Comparison of ENCODE assay signal across 9 mouse cellular contexts in genomic region chr14:78776659-78777058, GRCm38 (mm10). TPM values are rescaled to one million over a fixed set of nuclear protein-coding genes. Genes with fewer than 3 reads are reported as not detected.
A peak's percentile ranks its signal among the peaks of the same experiment; 100 is the strongest.
DNase-seq lines count a peak whose midpoint lies in the region; ATAC-seq and TF ChIP-seq lines count a peak whose summit lies in the region.
"Had no signal": no experiment of that assay in that cellular context is flagged by ENCODE, and none has a peak within 500 bp of the region (broad histone marks: within the 10 kb centered on the region; RNA-seq: fewer than 3 reads in every experiment).

No protein-coding gene starts in this region.

- H3K4me1 ChIP-seq in intestine, embryonic 14.5 days (replicated peaks; ENCODE audit: control insufficient read depth, insufficient read depth, low read length), result no peaks in the 10 kb centered on the region
- no peaks in the 10 kb centered on the region for H3K4me1 ChIP-seq in intestine, postnatal 0 days (replicated peaks; ENCODE audit: control insufficient read depth, insufficient read depth, low read length)
- H3K4me1 ChIP-seq in embryonic facial prominence, embryonic 14.5 days (ENCODE audit: control insufficient read depth, insufficient read depth, low read length), result no peaks in the 10 kb centered on the region
- peaks cover 19% of the 10 kb centered on the region; the same call in 1 of the 2 replicates for H3K4me1 ChIP-seq in midbrain, embryonic 12.5 days

- no peak overlapping the region for H3K9ac ChIP-seq in intestine, embryonic 14.5 days (ENCODE audit: low read length)
- no peak overlapping the region for H3K9ac ChIP-seq in intestine, postnatal 0 days (ENCODE audit: low read depth, low read length)
- H3K9ac ChIP-seq in embryonic facial prominence, embryonic 14.5 days (ENCODE audit: low read depth, low read length), result 0 out of 2 replicates have a peak overlapping the region, but pooled peaks have one; percentile 1
- no peak overlapping the region for H3K9ac ChIP-seq in midbrain, embryonic 12.5 days (replicated peaks)

- no peaks in the 10 kb centered on the region for H3K27me3 ChIP-seq in intestine, embryonic 14.5 days (replicated peaks; ENCODE audit: control insufficient read depth, insufficient read depth, low read length)
- H3K27me3 ChIP-seq in intestine, postnatal 0 days (replicated peaks; ENCODE audit: control insufficient read depth, insufficient read depth, low read length), result no peaks in the 10 kb centered on the region
- no peaks in the 10 kb centered on the region for H3K27me3 ChIP-seq in embryonic facial prominence, embryonic 14.5 days (replicated peaks; ENCODE audit: control insufficient read depth, insufficient read depth, low read length)
- peaks cover 33% of the 10 kb centered on the region for H3K27me3 ChIP-seq in midbrain, embryonic 12.5 days

- no peak for TF ChIP-seq CTCF in intestine, postnatal 0 days (IDR thresholded peaks at IDR 0.05; ENCODE audit: low read depth)

- no peak overlapping the region for H3K4me3 ChIP-seq in intestine, embryonic 14.5 days (ENCODE audit: low read depth, low read length)
- no peak overlapping the region for H3K4me3 ChIP-seq in intestine, postnatal 0 days (ENCODE audit: low read depth, low read length)
- H3K4me3 ChIP-seq in embryonic facial prominence, embryonic 14.5 days (ENCODE audit: low read depth, low read length), result no peak overlapping the region
- H3K4me3 ChIP-seq in midbrain, embryonic 12.5 days, result 0 out of 2 replicates have a peak overlapping the region, but pooled peaks have one; percentile 5

- no peaks in the 10 kb centered on the region for H3K36me3 ChIP-seq in intestine, embryonic 14.5 days (ENCODE audit: control insufficient read depth, insufficient read depth, low read length)
- H3K36me3 ChIP-seq in intestine, postnatal 0 days (ENCODE audit: control insufficient read depth, insufficient read depth), result no peaks in the 10 kb centered on the region
- H3K36me3 ChIP-seq in embryonic facial prominence, embryonic 14.5 days (ENCODE audit: control insufficient read depth, insufficient read depth, low read length), result no peaks in the 10 kb centered on the region
- no peaks in the 10 kb centered on the region for H3K36me3 ChIP-seq in midbrain, embryonic 12.5 days

- H3K27ac ChIP-seq in intestine, embryonic 14.5 days (ENCODE audit: low read depth), result no peak overlapping the region
- H3K27ac ChIP-seq in intestine, postnatal 0 days (ENCODE audit: low read depth, low read length), result no peak overlapping the region
- no peak overlapping the region for H3K27ac ChIP-seq in embryonic facial prominence, embryonic 14.5 days (replicated peaks; ENCODE audit: low read depth, low read length)
- no peak overlapping the region for H3K27ac ChIP-seq in midbrain, embryonic 12.5 days (replicated peaks)

- no peaks in the 10 kb centered on the region for H3K9me3 ChIP-seq in intestine, embryonic 14.5 days (ENCODE audit: control insufficient read depth, low read length)
- H3K9me3 ChIP-seq in intestine, postnatal 0 days (ENCODE audit: control insufficient read depth), result no peaks in the 10 kb centered on the region
- no peaks in the 10 kb centered on the region for H3K9me3 ChIP-seq in embryonic facial prominence, embryonic 14.5 days (ENCODE audit: control insufficient read depth, low read length)
- no peaks in the 10 kb centered on the region for H3K9me3 ChIP-seq in midbrain, embryonic 12.5 days

- H3K4me2 ChIP-seq in intestine, embryonic 14.5 days (ENCODE audit: low read length), result peak overlapping the region; percentile 26
- H3K4me2 ChIP-seq in intestine, postnatal 0 days (replicated peaks; ENCODE audit: low read depth), result no peak overlapping the region
- peak overlapping the region; percentile 40 for H3K4me2 ChIP-seq in embryonic facial prominence, embryonic 14.5 days (ENCODE audit: low read depth, low read length)
- peak overlapping the region; percentile 43 for H3K4me2 ChIP-seq in midbrain, embryonic 12.5 days (replicated peaks)
- H3K4me2 ChIP-seq: liver, embryonic 11.5 days had no signal

- no peak for ATAC-seq in intestine, embryonic 14.5 days (replicated peaks; ENCODE audit: low FRiP score, low TSS enrichment, low read depth)
- ATAC-seq in intestine, postnatal 0 days, result no peak
- ATAC-seq in embryonic facial prominence, embryonic 14.5 days (ENCODE audit: low read depth), result no peak
- peak; percentile 27; the same call in 1 of the 2 replicates for ATAC-seq in midbrain, embryonic 12.5 days (ENCODE audit: low FRiP score, low read depth)
- no peak for ATAC-seq in erythroblast, adult 5-6 weeks (replicated peaks; ENCODE audit: low FRiP score, poor library complexity, severe bottlenecking)

- WGBS in intestine, embryonic 14.5 days, result 31% methylated on average over 8 of the region's 8 CpGs
- 40% methylated on average over 8 of the region's 8 CpGs for WGBS in intestine, postnatal 0 days
- WGBS in embryonic facial prominence, embryonic 14.5 days, result 25% methylated on average over 8 of the region's 8 CpGs
- WGBS in midbrain, embryonic 12.5 days, result 13% methylated on average over 8 of the region's 8 CpGs

- DNase-seq in intestine, embryonic 14.5 days (ENCODE audit: low spot score), result no peak
- peak; percentile 27 for DNase-seq in R1 (ENCODE audit: low read depth, low spot score)
- no peak for DNase-seq in embryonic facial prominence, embryonic 14.5 days (ENCODE audit: low spot score)
- no peak for DNase-seq in ovary, adult 18-20 months (ENCODE audit: low spot score)
- DNase-seq: right cerebral cortex, postnatal 4 days had no signal

RNA-seq across cellular contexts. Expression of gene Dgkh, which starts 44.1 kb away (rescaled TPM):
- 2.0 and 2.1 TPM in 2 replicates for polyA plus RNA-seq in intestine, embryonic 14.5 days (2014; fragmentation: Nextera tagmentation; extraction: Ambion mirVana)
- polyA plus RNA-seq in intestine, postnatal 0 days (2015; fragmentation: Nextera tagmentation; extraction: Ambion mirVana), result 0.94 and 0.99 TPM in 2 replicates
- polyA plus RNA-seq in embryonic facial prominence, embryonic 14.5 days (2014; fragmentation: Nextera tagmentation; extraction: Ambion mirVana), result 4.4 TPM in 2 replicates
- polyA plus RNA-seq in midbrain, embryonic 12.5 days (2016; fragmentation: Nextera tagmentation; extraction: Ambion mirVana), result 1.6 and 1.8 TPM in 2 replicates
- 0.58 and 1.7 TPM in 2 replicates for total RNA-seq in erythroblast, adult 5-6 weeks (2015; ENCODE audit: low replicate concordance)
- total RNA-seq in erythroblast, adult 5-6 weeks (2017; ENCODE audit: low replicate concordance), result 0.77 and 1.4 TPM in 2 replicates
